ENCODE assay signal across 8 mouse cellular contexts in the genomic region with DNA sequence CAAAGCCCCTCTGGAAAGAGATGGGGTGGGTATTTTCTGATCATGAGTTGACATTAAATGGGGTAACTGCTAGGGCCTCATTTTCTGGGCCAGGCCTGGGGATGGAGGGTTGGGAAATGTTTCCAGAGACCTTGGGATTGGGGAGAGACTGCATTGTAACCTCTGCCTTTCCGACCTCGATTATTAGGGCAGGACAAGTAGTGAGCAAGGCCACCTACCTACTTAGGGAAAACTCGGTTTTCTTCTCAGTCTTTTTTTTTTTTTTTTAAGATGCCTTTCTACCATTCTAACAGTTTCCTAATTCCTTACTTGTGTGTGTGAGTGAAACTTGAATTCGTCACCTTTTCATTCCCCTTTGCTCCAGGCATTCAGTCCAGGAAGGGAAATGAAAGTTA. TPM values are rescaled to one million over a fixed set of nuclear protein-coding genes. Genes with fewer than 3 reads are reported as not detected.
DNase-seq lines count a peak whose midpoint lies in the region; ATAC-seq and TF ChIP-seq lines count a peak whose summit lies in the region.

No protein-coding gene starts in this region.

- no peak for TF ChIP-seq POLR2A in cerebellum, adult 2 months (IDR thresholded peaks at IDR 0.05; ENCODE audit: borderline replicate concordance, insufficient read depth, low read length)

- no peaks in the 10 kb centered on the region for H3K4me1 ChIP-seq in cerebellum, adult 2 months (ENCODE audit: control insufficient read depth, insufficient read depth, low read length)
- no peaks in the 10 kb centered on the region; the same call in 1 of the 2 replicates for H3K4me1 ChIP-seq in limb, embryonic 11.5 days (ENCODE audit: control insufficient read depth, insufficient read depth, low read length)
- peaks cover 13% of the 10 kb centered on the region; the same call in 1 of the 2 replicates for H3K4me1 ChIP-seq in stomach, embryonic 14.5 days (ENCODE audit: control insufficient read depth, insufficient read depth, low read length)

- DNase-seq in cerebellum, adult 2 months = no peak
- DNase-seq in cerebellum, adult 11-12 months = no peak
- DNase-seq in retina, adult 2 months (ENCODE audit: low read depth, low spot score) = peak; percentile 8
- DNase-seq in retina, postnatal 1 day = no peak
- no peak for DNase-seq in limb, embryonic 11.5 days (ENCODE audit: low spot score)
- DNase-seq in cerebellum, adult 11 months = no peak

- H3K4me3 ChIP-seq in cerebellum, adult 2 months (replicated peaks; ENCODE audit: insufficient read depth, low read depth, low read length) = peak overlapping the region; percentile 83
- peak overlapping the region; percentile 96 for H3K4me3 ChIP-seq in limb, embryonic 11.5 days (ENCODE audit: low read depth, low read length)
- peak overlapping the region; percentile 96 for H3K4me3 ChIP-seq in stomach, embryonic 14.5 days (ENCODE audit: low read depth, low read length)

- no peaks in the 10 kb centered on the region for H3K27me3 ChIP-seq in cerebellum, adult 2 months (ENCODE audit: control insufficient read depth, insufficient read depth, low read length)
- H3K27me3 ChIP-seq in limb, embryonic 11.5 days (ENCODE audit: control insufficient read depth, insufficient read depth, low read length) = no peaks in the 10 kb centered on the region
- no peaks in the 10 kb centered on the region for H3K27me3 ChIP-seq in stomach, embryonic 14.5 days (ENCODE audit: control insufficient read depth, insufficient read depth, low read length)

- H3K9me3 ChIP-seq in limb, embryonic 11.5 days (ENCODE audit: control insufficient read depth, low read length) = no peaks in the 10 kb centered on the region
- no peaks in the 10 kb centered on the region for H3K9me3 ChIP-seq in stomach, embryonic 14.5 days (ENCODE audit: control insufficient read depth, low read depth, low read length)

- H3K4me2 ChIP-seq in limb, embryonic 11.5 days (ENCODE audit: low read depth, severe bottlenecking) = peak overlapping the region; percentile 64
- H3K4me2 ChIP-seq in stomach, embryonic 14.5 days (replicated peaks; ENCODE audit: low read depth, low read length) = peak overlapping the region; percentile 67

- no peak for ATAC-seq in limb, embryonic 11.5 days (ENCODE audit: insufficient number of reproducible peaks, low FRiP score, low TSS enrichment, low read depth)
- ATAC-seq in stomach, embryonic 14.5 days (ENCODE audit: insufficient number of reproducible peaks, insufficient read depth, low FRiP score, low read depth) = no peak
- no peak for ATAC-seq in activated CD4-positive, CD25-positive, alpha-beta regulatory T cell, adult 4 months

- peak overlapping the region; percentile 76 for H3K27ac ChIP-seq in cerebellum, adult 2 months (ENCODE audit: insufficient read depth, low read length)
- H3K27ac ChIP-seq in limb, embryonic 11.5 days (replicated peaks; ENCODE audit: low read depth, low read length) = peak overlapping the region; percentile 90
- peak overlapping the region; percentile 97 for H3K27ac ChIP-seq in stomach, embryonic 14.5 days (ENCODE audit: low read length)

- peak overlapping the region; percentile 99 for H3K9ac ChIP-seq in limb, embryonic 11.5 days (ENCODE audit: low read length)
- H3K9ac ChIP-seq in stomach, embryonic 14.5 days (replicated peaks; ENCODE audit: low read depth, low read length) = peak overlapping the region; percentile 99

- TF ChIP-seq CTCF in cerebellum, adult 2 months (IDR thresholded peaks at IDR 0.05; ENCODE audit: borderline replicate concordance, insufficient read depth, low read depth, low read length) = no peak

- 5% methylated on average over 4 of the region's 4 CpGs for WGBS in cerebellum, adult 2 months
- WGBS in limb, embryonic 11.5 days = 7% methylated on average over 4 of the region's 4 CpGs
- 9% methylated on average over 4 of the region's 4 CpGs for WGBS in stomach, embryonic 14.5 days

- peaks cover 3% of the 10 kb centered on the region; the same call in 1 of the 2 replicates for H3K36me3 ChIP-seq in limb, embryonic 11.5 days (ENCODE audit: control insufficient read depth, insufficient read depth, low read length)
- H3K36me3 ChIP-seq in stomach, embryonic 14.5 days (ENCODE audit: control insufficient read depth, insufficient read depth, low read length) = peaks cover 12% of the 10 kb centered on the region; the same call in 1 of the 2 replicates

RNA-seq across cellular contexts. Expression of a gene that starts 3.9 kb away (rescaled TPM):
- 44.6 and 48.7 TPM in 2 replicates for polyA plus RNA-seq in cerebellum, adult 2 months (2012; rRNA removed)
- 29.9 and 30.1 TPM in 2 replicates for polyA plus RNA-seq in limb, embryonic 11.5 days (2014; fragmentation: Nextera tagmentation; extraction: Ambion mirVana)
- polyA plus RNA-seq in stomach, embryonic 14.5 days (2014; fragmentation: Nextera tagmentation; extraction: Ambion mirVana) = 26.9 and 28.6 TPM in 2 replicates
- polyA plus RNA-seq in activated CD4-positive, CD25-positive, alpha-beta regulatory T cell, adult 4 months (2017; shearing (Covaris generic)) = 10 to 100 TPM; 15.4 to 16.8 TPM

RNA-seq across cellular contexts. Expression of a gene that starts 35.8 kb away (rescaled TPM):
- not detected in 2 replicates for polyA plus RNA-seq in cerebellum, adult 2 months (2012; rRNA removed)
- not detected in 2 replicates for polyA plus RNA-seq in limb, embryonic 11.5 days (2014; fragmentation: Nextera tagmentation; extraction: Ambion mirVana)
- not detected in 2 replicates for polyA plus RNA-seq in stomach, embryonic 14.5 days (2014; fragmentation: Nextera tagmentation; extraction: Ambion mirVana)
- polyA plus RNA-seq in activated CD4-positive, CD25-positive, alpha-beta regulatory T cell, adult 4 months (2017; shearing (Covaris generic)) = not detected

RNA-seq across cellular contexts. Expression of a gene that starts 56.2 kb away (rescaled TPM):
- 26.2 and 27.9 TPM in 2 replicates for polyA plus RNA-seq in cerebellum, adult 2 months (2012; rRNA removed)
- polyA plus RNA-seq in limb, embryonic 11.5 days (2014; fragmentation: Nextera tagmentation; extraction: Ambion mirVana) = 49.8 and 58.5 TPM in 2 replicates
- polyA plus RNA-seq in stomach, embryonic 14.5 days (2014; fragmentation: Nextera tagmentation; extraction: Ambion mirVana) = 40.4 and 45.9 TPM in 2 replicates
- polyA plus RNA-seq in activated CD4-positive, CD25-positive, alpha-beta regulatory T cell, adult 4 months (2017; shearing (Covaris generic)) = 10 to 100 TPM; 13.9 to 20.1 TPM
